Mouse (Mus musculus): ENCODE results near the gene Rps5. TPM values are rescaled to one million over a fixed set of nuclear protein-coding genes. Genes with fewer than 3 reads are reported as not detected.

Gene Rps5
- total RNA-seq, 1 experiment, result 3,358 TPM

DNA sequence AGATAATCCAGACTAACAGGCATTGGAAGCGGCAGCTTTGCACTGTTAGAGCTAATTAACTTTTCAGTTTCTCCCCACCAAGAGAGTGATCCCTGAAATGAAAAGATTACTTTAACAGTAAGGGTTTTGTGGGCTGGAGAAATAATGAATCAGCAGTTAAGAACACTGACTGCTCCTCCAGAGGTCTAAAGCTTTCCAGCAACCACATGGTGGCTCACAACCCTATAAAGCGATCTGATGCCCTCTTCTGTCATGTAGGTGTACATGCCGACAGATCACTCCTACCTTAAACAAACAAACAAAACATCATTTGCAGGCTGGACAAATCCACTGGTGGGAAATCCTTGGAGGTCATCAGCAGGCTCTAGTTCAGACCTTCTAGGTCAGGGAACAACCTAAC, 32.8 kb downstream of the Rps5 start:
- Histone ChIP-seq H3K27ac (ENCODE audit: insufficient read depth, low read depth, low read length, poor library complexity, severe bottlenecking) (no peak overlapping the region), H3K4me3 (ENCODE audit: insufficient read depth in 1 of 2, low read depth in 1 of 2, low read length in 2 of 2, poor library complexity in 1 of 2, severe bottlenecking in 1 of 2) (no peak overlapping the region), H3K9me3 (ENCODE audit: control insufficient read depth, insufficient read depth, low read depth, low read length) (no peaks in the 10 kb centered on the region), H3K36me3 (ENCODE audit: control insufficient read depth, insufficient read depth, low read length, poor library complexity, severe bottlenecking) (no peaks in the 10 kb centered on the region), H3K9ac (ENCODE audit: insufficient read depth, low read depth, low read length, poor library complexity, severe bottlenecking) (no peak overlapping the region), H3K4me1 (ENCODE audit: control insufficient read depth in 2 of 2, insufficient read depth in 2 of 2, low read length in 2 of 2, poor library complexity in 1 of 2) (peaks cover 0 to 7% of the 10 kb centered on the region in 2 experiments; a peak in 2 of 4 replicates)
- in situ Hi-C loops (cut with MboI; ENCODE audit: low sequenced_read_pairs in 2 of 2, unreplicated experiment in 2 of 2), result no loop called here
- DNase-seq (ENCODE audit: low read depth, low spot score), result no peak
- TF ChIP-seq CHD2 (IDR thresholded peaks at IDR 0.05; ENCODE audit: low read depth, low read length) (no peak), MAFK (IDR thresholded peaks at IDR 0.05; ENCODE audit: insufficient read depth, low read depth, low read length) (no peak), ZC3H11A (IDR thresholded peaks at IDR 0.05; ENCODE audit: borderline replicate concordance, low read depth, low read length) (no peak), HCFC1 (IDR thresholded peaks at IDR 0.05; ENCODE audit: borderline replicate concordance, insufficient read depth, low read length) (no peak)

DNA sequence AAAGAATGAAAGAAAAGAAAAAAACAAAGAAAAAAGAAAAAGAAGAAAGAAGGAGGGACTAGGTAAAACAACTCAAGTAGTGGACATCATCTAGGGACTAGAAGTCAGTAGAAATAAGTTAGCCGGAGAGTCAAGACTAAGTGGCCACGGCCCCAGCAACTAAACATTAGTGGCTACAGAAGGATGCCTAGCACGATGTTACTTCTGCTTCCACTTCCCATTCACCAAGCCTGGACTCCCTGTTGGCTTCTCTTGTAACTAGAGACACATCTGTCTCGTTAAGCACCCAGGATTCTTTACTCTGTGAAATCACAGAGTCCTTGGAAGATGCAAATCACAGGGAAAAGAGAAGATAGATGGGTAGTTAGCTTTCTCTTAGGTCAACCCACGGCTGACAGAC, 35.4 kb downstream of the Rps5 start:
- H3K36me3 ChIP-seq (ENCODE audit: control insufficient read depth, insufficient read depth, low read length, poor library complexity, severe bottlenecking), result no peaks in the 10 kb centered on the region
- H3K9me3 ChIP-seq (ENCODE audit: control insufficient read depth, insufficient read depth, low read depth, low read length), result no peaks in the 10 kb centered on the region
- H3K4me3 ChIP-seq (ENCODE audit: insufficient read depth in 1 of 2, low read depth in 1 of 2, low read length in 2 of 2, poor library complexity in 1 of 2, severe bottlenecking in 1 of 2), result no peak overlapping the region
- in situ Hi-C loops (cut with MboI; ENCODE audit: low sequenced_read_pairs in 2 of 2, unreplicated experiment in 2 of 2), result no loop called here
- TF ChIP-seq ZC3H11A (IDR thresholded peaks at IDR 0.05; ENCODE audit: borderline replicate concordance, low read depth, low read length), result no peak
- DNase-seq (ENCODE audit: low read depth, low spot score), result no peak
- no peak overlapping the region for H3K9ac ChIP-seq (ENCODE audit: insufficient read depth, low read depth, low read length, poor library complexity, severe bottlenecking)
- H3K4me1 ChIP-seq (ENCODE audit: control insufficient read depth in 2 of 2, insufficient read depth in 2 of 2, low read length in 2 of 2, poor library complexity in 1 of 2), result peaks cover 2 to 4% of the 10 kb centered on the region in 2 experiments; a peak in 2 of 4 replicates
- no peak overlapping the region for H3K27ac ChIP-seq (ENCODE audit: insufficient read depth, low read depth, low read length, poor library complexity, severe bottlenecking)

DNA sequence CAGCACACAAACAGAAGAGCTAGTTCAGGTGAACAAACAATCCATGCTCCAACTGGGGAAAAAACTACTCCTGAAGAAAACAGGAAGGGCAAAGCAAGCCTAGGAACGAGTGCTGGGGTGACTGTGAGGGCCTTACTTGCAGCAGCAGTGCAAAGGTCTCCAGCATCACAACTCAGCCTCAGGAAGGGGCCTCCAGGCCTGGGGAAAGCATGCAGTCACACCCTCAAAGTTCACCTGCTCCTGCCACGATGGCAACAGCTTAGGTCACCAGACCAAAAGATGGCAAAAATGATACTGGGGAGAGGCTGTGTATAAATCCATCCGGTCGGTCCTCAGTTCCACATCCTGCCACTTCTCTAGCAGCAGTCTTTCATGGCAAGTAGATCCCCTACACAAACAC, 36.9 kb downstream of the Rps5 start:
- no peaks in the 10 kb centered on the region for H3K36me3 ChIP-seq (ENCODE audit: control insufficient read depth, insufficient read depth, low read length, poor library complexity, severe bottlenecking)
- in situ Hi-C loops (cut with MboI; ENCODE audit: low sequenced_read_pairs in 2 of 2, unreplicated experiment in 2 of 2), result no loop called here
- no peak overlapping the region for H3K27ac ChIP-seq (ENCODE audit: insufficient read depth, low read depth, low read length, poor library complexity, severe bottlenecking)
- DNase-seq (ENCODE audit: low read depth, low spot score), result no peak
- H3K4me1 ChIP-seq (ENCODE audit: control insufficient read depth in 2 of 2, insufficient read depth in 2 of 2, low read length in 2 of 2, poor library complexity in 1 of 2), result peaks cover 2 to 4% of the 10 kb centered on the region in 2 experiments; a peak in 2 of 4 replicates
- no peaks in the 10 kb centered on the region for H3K9me3 ChIP-seq (ENCODE audit: control insufficient read depth, insufficient read depth, low read depth, low read length)
- H3K4me3 ChIP-seq (ENCODE audit: insufficient read depth in 1 of 2, low read depth in 1 of 2, low read length in 2 of 2, poor library complexity in 1 of 2, severe bottlenecking in 1 of 2), result no peak overlapping the region
- TF ChIP-seq MAFK (IDR thresholded peaks at IDR 0.05; ENCODE audit: insufficient read depth, low read depth, low read length), result no peak
- TF ChIP-seq ZC3H11A (IDR thresholded peaks at IDR 0.05; ENCODE audit: borderline replicate concordance, low read depth, low read length), result no peak
- no peak for TF ChIP-seq ZNF384 (IDR thresholded peaks at IDR 0.05; ENCODE audit: low read depth, low read length)
- TF ChIP-seq HCFC1 (IDR thresholded peaks at IDR 0.05; ENCODE audit: borderline replicate concordance, insufficient read depth, low read length), result no peak
- no peak for TF ChIP-seq CHD2 (IDR thresholded peaks at IDR 0.05; ENCODE audit: low read depth, low read length)
- H3K9ac ChIP-seq (ENCODE audit: insufficient read depth, low read depth, low read length, poor library complexity, severe bottlenecking), result no peak overlapping the region

DNA sequence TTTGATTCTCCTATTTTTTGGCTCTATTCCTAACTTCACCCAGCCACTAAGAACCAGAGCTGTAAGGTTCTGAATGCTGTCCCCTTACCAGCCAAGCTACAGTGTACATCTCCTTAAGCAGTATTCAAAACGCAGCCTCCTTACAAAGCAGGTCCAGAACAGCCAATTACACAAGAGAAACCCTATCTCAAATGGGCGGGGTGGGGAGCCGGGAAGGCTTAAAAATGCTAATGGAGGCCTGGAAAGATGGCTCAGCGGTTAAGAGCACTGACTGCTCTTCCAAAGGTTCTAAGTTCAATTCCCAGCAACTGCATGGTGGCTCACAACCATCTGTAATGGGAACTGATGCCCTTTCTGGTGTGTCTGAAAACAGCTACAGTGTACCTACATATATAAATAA, 37.6 kb downstream of the Rps5 start:
- Histone ChIP-seq H3K9ac (ENCODE audit: insufficient read depth, low read depth, low read length, poor library complexity, severe bottlenecking) (no peak overlapping the region), H3K4me3 (ENCODE audit: insufficient read depth in 1 of 2, low read depth in 1 of 2, low read length in 2 of 2, poor library complexity in 1 of 2, severe bottlenecking in 1 of 2) (no peak overlapping the region), H3K27ac (ENCODE audit: insufficient read depth, low read depth, low read length, poor library complexity, severe bottlenecking) (no peak overlapping the region), H3K36me3 (ENCODE audit: control insufficient read depth, insufficient read depth, low read length, poor library complexity, severe bottlenecking) (no peaks in the 10 kb centered on the region), H3K4me1 (ENCODE audit: control insufficient read depth in 2 of 2, insufficient read depth in 2 of 2, low read length in 2 of 2, poor library complexity in 1 of 2) (peaks cover 4 to 5% of the 10 kb centered on the region in 2 experiments; a peak in 3 of 4 replicates), H3K9me3 (ENCODE audit: control insufficient read depth, insufficient read depth, low read depth, low read length) (no peaks in the 10 kb centered on the region)
- no peak for TF ChIP-seq HCFC1 (IDR thresholded peaks at IDR 0.05; ENCODE audit: borderline replicate concordance, insufficient read depth, low read length)
- no peak for TF ChIP-seq MAFK (IDR thresholded peaks at IDR 0.05; ENCODE audit: insufficient read depth, low read depth, low read length)
- TF ChIP-seq CHD2 (IDR thresholded peaks at IDR 0.05; ENCODE audit: low read depth, low read length), result no peak
- no peak for TF ChIP-seq ZNF384 (IDR thresholded peaks at IDR 0.05; ENCODE audit: low read depth, low read length)
- no peak for TF ChIP-seq ZC3H11A (IDR thresholded peaks at IDR 0.05; ENCODE audit: borderline replicate concordance, low read depth, low read length)
- in situ Hi-C loops (cut with MboI; ENCODE audit: low sequenced_read_pairs in 2 of 2, unreplicated experiment in 2 of 2), result no loop called here
- no peak for DNase-seq (ENCODE audit: low read depth, low spot score)

DNA sequence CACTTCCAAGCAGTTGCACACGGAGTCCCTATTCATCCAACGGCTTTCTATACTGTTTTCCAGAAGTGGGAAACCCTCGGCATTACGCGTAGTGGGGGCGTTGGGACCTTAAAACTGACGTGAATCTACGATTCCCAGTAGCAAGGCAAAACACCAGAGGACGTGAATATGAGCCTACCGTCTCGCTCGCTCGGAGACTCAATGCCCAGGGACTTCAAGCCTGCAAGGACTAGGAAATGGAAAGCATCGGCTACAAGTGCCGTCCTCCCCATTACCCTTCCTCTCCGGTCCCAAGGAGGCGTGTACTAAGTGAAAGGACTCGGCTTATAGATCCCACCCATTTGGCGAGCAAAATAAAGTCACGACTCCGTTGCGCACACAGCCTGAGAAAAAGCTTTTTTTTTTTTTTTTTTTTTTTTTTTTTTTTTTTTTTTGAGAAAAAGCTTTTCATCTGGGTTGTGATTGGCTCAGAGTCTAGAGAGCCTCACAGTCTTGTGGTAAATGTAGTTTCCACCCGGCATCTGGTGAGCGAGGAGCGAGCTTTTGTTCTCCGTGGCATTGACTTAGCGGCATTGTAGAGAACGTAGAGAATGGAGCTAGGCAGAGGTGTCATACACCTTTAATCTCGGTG, 39.5 kb downstream of the Rps5 start:
- TF ChIP-seq ZNF384 (IDR thresholded peaks at IDR 0.05; ENCODE audit: low read depth, low read length) (peak; percentile 98), HCFC1 (IDR thresholded peaks at IDR 0.05; ENCODE audit: borderline replicate concordance, insufficient read depth, low read length) (peak; percentile 82), CHD2 (IDR thresholded peaks at IDR 0.05; ENCODE audit: low read depth, low read length) (no peak), ZC3H11A (IDR thresholded peaks at IDR 0.05; ENCODE audit: borderline replicate concordance, low read depth, low read length) (no peak), MAFK (IDR thresholded peaks at IDR 0.05; ENCODE audit: insufficient read depth, low read depth, low read length) (no peak)
- H3K4me1 ChIP-seq (ENCODE audit: control insufficient read depth in 2 of 2, insufficient read depth in 2 of 2, low read length in 2 of 2, poor library complexity in 1 of 2), result peaks cover 5 to 7% of the 10 kb centered on the region in 2 experiments; a peak in 3 of 4 replicates
- in situ Hi-C loops (cut with MboI; ENCODE audit: low sequenced_read_pairs in 2 of 2, unreplicated experiment in 2 of 2), result no loop called here

More for the DNA sequence above, 39.5 kb downstream of the Rps5 start:
- Histone ChIP-seq H3K27ac (ENCODE audit: insufficient read depth, low read depth, low read length, poor library complexity, severe bottlenecking) (no peak overlapping the region), H3K36me3 (ENCODE audit: control insufficient read depth, insufficient read depth, low read length, poor library complexity, severe bottlenecking) (no peaks in the 10 kb centered on the region), H3K4me3 (ENCODE audit: insufficient read depth in 1 of 2, low read depth in 1 of 2, low read length in 2 of 2, poor library complexity in 1 of 2, severe bottlenecking in 1 of 2) (peak overlapping the region; percentile 38 to 66), H3K9me3 (ENCODE audit: control insufficient read depth, insufficient read depth, low read depth, low read length) (no peaks in the 10 kb centered on the region), H3K9ac (ENCODE audit: insufficient read depth, low read depth, low read length, poor library complexity, severe bottlenecking) (peak overlapping the region; percentile 51)
- no peak for DNase-seq (ENCODE audit: low read depth, low spot score)

Measured in ES-E14 (cell line).